Mouse (Mus musculus) megakaryocyte progenitor cell, adult 5-6 weeks (primary cell): ENCODE results near the gene Pgd. TPM values are rescaled to one million over a fixed set of nuclear protein-coding genes. Genes with fewer than 3 reads are reported as not detected.
"Not testable (repeated sequence)": the region's sequence is repeated elsewhere in the genome, so short reads cannot be mapped to it uniquely, and the experiment has no call there.

Experiments
- ATAC-seq: replicated peaks from 2 replicates; pipeline ENCODE4 v1.8.0; 2016; ENCODE audit warnings: mild to moderate bottlenecking, moderate TSS enrichment, inconsistent platforms; ENCODE audit not compliant: poor library complexity
- total RNA-seq, 2 experiments: library from RNA; stranded (forward) in 1 of 2; stranded (reverse) in 1 of 2; fragments of 157-497, 149-512 nt in 1 of 2; fragments of 200-1000 nt in 1 of 2; gene quantifications; 2 replicates each; pipeline versions ENCODE4 v1.2.3 to v1.2.4; 2015 to 2017

Gene Pgd
- total RNA-seq, 2 experiments from 2014 or later, result 115 to 128 TPM

DNA sequence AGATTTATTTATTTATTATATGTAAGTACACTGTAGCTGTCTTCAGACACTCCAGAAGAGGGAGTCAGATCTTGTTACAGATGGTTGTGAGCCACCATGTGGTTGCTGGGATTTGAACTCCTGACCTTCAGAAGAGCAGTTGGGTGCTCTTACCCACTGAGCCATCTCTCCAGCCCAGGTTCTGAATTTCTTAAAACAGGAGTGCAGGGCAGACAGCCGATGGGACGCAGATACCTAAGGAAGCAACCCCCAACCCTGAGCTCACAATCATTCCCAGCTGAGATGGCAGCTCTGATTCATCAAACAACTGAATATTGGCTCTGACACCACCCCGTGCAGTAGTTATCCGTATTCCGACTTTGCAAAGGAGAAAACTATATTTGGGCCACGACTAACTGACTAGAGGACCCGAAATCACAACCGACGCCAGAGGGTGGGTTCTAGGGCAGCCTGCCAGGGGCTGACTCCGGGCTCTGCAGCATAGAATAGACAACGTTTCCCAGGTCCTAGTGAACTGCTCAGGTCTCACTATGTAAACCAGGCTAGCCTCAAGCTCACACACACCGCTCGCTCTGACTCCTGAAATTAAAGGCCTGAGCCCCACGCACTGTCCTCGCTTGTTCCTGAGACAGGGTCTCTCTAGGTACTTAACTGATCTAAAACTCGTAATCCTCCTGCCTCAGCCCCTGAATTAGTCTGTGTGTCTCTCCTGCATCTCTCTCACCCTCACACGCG, 30.3 kb downstream of the Pgd start:
- no peak for ATAC-seq

DNA sequence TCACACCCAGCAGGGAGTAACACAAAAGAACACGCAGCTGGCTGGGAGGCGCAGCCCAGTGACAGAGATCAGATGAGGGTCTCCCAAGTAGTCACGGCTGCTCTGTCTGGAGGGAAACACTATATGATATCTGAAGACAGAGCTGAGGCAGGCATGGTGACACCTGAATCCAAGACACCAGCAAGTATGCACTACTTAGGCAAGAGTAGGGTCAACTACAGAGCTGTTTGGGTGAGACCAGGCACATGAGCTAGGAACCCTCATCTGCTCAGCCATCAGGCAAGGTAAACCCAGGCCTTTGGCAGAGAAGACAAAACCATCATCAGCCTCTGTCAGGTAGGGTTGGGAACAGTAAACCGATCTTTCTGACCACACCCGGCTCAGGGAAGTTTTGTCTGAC, 33.2 kb downstream of the Pgd start:
- no peak for ATAC-seq

DNA sequence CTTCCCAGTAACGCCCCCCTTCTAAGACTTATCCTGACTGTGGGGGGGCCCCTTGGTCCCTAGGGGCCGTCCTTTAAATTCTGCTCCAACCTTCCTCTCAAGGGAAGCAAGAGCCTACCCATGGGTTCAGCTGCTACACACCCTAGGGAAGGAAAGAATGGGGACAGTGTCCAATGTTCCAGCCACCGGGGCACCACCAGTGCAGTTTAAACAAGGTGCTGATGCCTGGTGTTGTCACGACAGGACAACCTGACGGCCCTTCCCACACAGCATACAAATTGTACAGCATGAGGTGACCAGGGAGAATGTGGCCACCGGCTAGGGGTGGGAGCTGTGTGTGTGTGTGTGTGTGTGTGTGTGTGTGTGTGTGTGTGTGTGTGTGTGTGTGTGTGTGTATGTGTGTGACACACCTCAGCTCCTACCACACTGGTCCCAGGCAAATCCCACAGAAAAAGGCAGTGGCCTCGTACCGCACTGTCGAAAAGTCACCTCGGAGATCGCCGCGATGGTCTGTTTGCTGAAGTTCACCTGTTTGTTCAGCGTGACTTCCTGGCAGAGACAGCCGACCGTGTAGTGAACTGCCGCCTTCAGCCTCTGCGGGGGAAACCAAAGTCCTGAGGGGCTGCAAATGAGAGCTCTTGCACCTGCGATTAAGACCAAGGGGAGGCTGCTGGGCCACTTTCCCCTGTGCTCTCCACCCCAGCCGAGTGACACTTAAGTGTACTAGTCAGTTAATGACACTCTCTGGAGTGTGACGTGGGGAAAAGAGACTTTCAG, 34.6 kb downstream of the Pgd start:
- no peak for ATAC-seq

DNA sequence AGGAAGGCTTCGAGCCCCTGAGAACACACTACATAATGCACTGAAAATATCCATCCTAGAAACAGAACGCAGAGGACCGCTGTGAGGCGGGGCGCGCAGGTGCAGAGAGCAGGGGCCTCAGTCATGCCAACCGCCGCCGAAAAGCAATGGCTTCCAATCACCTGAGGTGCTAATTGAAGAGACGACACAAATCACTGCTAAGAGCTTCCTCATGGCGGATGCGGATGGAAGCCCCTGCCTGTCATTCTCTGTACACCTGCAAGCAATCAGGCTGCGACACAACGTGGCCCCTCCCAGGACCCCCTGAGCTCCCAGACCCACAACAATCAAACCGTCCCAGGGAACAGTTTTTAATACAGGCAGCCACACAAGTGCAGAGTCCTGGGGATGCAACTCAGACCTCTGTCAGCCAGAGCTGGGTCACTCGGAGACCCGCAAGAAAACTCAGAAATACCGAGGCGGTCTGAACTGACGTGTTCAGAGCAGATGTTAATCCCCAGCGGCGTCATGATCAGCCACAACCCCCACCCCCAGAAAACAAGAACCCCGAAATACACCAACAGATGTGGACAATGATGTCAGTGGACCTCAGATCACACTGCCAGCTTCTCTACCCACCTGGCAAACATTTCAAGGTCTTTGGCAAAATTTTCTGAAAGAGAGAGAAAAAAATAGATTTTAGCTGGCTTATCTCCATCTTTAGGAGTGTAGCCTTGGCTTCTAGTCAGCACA, 35.4 kb downstream of the Pgd start:
- no peak for ATAC-seq

DNA sequence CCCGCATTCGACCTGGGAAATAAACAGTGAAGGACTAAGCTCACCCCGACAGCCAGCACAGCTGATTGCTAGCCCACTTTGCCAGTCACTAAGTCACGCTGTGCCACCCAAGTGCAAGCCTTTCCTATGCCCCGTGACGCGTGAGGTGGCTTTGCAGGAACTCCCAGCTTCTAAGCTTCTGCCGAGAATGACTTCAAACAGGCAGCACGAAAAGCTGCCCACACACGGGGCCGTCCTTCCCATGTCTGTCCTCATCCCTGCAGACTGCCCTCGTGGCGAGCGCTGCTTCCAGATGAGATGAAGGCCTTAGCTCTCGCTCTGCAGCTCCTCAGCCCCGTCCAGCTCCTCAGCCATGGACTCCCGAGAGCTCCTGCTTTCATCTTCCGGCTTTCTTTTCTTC, 38.1 kb downstream of the Pgd start:
- no peak for ATAC-seq

DNA sequence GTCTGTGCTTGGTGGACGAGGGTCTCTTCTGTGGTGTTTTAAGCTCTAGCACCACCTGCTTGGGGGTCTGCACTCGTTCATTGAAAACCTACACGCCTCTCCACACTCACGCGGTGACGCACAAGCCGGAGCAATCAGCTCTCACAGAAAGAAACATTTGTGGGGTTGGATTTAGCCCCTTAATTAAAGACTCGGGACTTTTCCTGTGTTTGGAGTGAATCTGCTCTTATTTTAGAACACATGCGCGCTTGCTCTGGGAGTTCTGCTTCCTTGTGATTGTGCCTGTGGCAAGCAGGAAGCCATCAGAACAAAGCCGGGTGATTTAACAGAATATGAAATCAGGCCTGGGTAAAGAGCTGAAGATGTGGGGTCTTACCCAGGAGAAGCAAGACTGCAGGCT, 39.9 kb downstream of the Pgd start, which contains the start of gene Cort:
Gene Cort (minus strand): TSS at position 101 of the 400 bp plus-strand sequence.
- no peak for ATAC-seq

DNA sequence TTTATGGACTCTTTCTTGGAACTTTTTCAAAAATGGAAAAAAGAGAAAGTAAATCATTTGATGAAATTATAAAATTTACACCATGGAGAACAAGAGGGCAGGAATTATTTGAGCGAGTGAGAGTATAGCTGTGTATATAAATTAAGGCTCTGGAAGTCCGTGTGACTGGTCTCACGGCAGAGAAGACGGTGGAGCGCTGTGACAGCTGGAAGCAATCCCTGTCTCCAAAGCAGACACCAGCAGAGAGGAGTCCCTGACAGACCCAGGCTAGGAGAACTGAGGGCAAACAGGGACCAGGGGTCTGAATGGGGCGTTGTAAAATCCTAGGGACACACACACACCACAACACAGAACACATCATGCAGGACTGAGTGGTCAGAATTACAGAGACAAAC, 40.5 kb downstream of the Pgd start:
- no peak for ATAC-seq

DNA sequence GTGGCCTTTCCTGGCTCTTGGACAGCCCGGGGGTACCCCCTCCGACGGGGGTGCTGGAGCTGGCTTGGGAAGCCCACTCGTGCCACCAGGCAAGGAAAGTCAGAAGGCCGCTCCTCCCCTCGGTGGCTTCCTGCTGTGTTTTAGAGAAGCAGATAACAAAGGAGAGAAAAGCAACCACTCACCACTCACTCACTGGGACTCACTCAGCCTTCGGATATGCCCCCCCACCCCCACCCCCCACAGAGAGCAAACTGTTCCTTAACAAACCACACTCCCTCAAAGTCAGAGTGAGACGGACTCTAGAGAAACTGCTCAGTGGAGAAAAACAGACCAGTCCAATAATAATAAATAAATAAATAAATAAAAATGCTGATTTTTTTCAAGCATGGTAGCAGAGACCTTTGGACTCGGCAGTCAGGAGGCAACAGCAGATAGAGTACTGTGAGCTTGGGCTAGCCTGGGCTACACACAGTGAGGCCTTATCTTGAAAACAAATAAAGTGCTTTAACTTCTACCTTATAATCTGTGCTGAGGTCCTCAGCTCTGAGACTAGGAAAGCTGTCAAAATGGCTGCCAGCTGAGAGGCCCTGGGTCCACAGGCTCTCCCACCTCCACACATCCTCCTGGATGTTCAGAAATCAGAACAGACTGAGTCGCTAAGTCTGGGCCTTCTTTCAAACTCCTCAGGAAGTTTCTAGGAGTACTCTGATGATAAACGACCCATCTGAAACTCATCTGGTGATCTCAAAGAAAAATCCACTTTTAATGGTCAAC, 41.0 kb downstream of the Pgd start:
- no peak for ATAC-seq

DNA sequence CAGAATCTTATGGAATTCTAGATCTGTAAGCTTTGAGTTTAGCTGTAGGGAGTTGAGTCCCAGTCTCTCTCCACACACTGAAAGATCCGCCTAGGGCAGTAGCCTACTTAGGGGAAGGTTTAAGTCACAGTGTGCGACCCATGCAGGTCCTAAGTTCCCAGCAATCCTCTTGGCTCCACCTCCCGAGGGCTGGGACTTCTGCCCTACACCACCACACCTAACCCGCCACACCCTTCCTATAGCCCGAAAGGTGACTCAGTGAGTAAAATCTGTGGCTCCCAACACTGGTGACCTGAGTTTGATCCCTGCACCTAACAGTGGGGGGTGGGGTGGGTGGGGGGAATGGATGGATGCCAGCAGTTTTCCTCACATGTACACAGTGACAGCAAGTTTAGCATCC, 43.1 kb downstream of the Pgd start:
- ATAC-seq, result no peak

DNA sequence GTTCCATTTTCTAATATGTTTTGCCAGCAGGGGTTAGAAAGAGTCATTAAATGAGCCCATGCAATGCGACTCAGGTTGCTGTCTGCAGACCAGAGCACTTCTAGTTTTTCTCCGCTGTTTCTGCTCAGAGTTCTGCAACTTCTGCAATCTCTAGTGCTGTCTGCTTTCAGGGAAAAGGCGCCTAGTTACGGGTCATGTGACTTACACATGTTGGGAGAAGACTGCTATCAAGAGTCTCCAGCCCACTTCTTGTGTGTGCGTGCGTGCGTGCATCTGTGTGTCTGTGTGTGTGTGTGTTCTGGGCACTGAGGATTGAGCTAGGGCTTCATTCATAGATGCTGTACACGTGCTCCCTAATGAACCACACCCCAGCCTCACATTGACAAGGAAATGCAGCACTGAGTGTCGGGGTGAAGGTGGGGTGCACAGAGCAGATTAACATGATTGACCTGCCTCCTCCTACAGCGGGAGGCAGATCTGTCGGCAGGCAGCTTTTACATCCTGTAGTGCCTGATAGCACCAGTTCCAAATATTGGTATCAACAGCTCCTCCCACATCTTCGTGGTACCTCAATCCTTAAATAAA, 46.5 kb downstream of the Pgd start:
- ATAC-seq, result peak; percentile 84

DNA sequence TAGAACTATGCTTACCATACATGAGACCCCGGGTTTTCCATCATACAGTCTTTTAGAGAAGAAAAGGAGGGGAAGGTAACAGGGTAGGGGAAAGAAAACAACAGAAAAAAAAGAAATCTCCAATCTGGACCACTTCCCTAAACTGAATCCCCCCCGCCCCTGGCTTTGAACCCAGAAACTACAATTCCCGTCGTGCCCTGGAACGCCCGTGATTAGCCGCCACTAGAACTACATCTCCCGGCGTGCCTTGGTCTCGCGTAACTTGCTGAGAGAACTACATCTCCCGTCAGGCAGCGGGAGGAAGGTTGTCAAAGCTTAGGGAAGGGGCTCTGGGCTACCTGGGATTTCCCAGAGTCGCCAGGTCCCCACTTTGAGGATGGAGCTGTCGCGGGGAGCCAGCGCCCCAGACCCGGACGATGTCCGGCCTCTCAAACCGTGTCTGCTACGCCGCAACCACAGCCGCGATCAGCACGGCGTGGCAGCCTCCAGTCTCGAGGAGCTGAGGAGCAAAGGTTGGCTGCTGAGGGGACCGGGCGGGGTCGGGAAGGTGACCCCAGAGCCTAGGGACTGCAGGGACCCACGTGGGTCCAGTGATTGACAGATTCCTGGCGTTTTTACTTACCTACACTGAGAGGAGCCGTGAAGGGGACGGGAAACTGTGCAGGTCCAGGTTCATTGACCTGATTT, 62.6 kb downstream of the Pgd start, which contains the start of gene Dffa:
Gene Dffa (plus strand): TSS at position 272 of the 687 bp plus-strand sequence.
- peak; percentile 93 for ATAC-seq

DNA sequence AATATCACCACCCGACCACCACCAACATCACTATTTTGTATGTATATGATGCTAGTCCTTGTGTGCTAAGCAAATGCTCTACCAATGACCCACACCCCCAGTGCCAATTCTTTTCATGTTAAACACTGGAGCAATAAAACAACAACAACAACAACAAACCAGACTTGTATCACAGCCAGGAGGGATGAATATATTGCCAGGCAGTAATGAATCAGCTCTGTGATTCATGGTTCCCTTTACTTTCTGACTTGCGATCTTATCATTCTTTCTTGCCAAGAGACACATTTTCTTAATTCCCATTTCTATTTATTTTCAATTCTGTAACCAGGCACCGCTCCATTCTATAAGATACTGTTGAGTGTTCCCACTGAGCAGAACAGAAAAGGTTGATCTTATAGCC, 65.1 kb downstream of the Pgd start:
- no peak for ATAC-seq

DNA sequence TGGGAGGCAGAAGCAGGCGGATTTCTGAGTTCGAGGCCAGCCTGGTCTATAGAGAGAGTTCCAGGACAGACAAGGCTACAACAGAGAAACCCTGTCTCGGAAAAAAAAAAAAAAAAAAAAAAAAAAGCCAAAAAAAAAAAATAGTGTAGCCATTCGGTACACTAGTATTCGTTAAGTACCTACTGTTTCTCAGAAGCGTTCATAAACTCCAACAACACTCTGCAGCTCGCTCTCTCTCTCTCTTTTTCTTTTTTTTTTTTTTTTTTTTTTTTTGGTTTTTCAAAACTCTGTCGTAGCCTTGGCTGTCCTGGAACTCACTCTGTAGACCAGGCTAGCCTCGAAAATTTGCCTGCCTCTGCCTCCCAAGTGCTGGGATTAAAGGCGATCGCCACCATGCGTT, 66.1 kb downstream of the Pgd start:
- not testable (repeated sequence) for ATAC-seq

Other genes with a start within 250 kb of the Pgd start
- 8.6 and 9.9 TPM in 2 replicates for gene Pex14, start 66.9 kb downstream of the Pgd start, total RNA-seq (2015)
- 12.7 and 13.7 TPM in 2 replicates for gene Pex14, start 66.9 kb downstream of the Pgd start, total RNA-seq (2017)
- gene Dffa, start 62.6 kb downstream of the Pgd start, total RNA-seq (2015), result 20.0 and 24.5 TPM in 2 replicates
- gene Dffa, start 62.6 kb downstream of the Pgd start, total RNA-seq (2017), result 18.6 and 19.4 TPM in 2 replicates
- 0.72 TPM in 1 of 2 replicates, not detected in the other for gene Cort, start 40.0 kb downstream of the Pgd start, total RNA-seq (2015)
- gene Cort, start 40.0 kb downstream of the Pgd start, total RNA-seq (2017), result 1.4 TPM in 1 of 2 replicates, not detected in the other
- 19.3 and 23.2 TPM in 2 replicates for gene Cenps, start 29.1 kb downstream of the Pgd start, total RNA-seq (2015)
- gene Cenps, start 29.1 kb downstream of the Pgd start, total RNA-seq (2017), result 26.0 and 35.2 TPM in 2 replicates
- 18.6 and 21.5 TPM in 2 replicates for gene Kif1b, start 140.9 kb upstream of the Pgd start, total RNA-seq (2015)
- 25.9 and 28.4 TPM in 2 replicates for gene Kif1b, start 140.9 kb upstream of the Pgd start, total RNA-seq (2017)